Mouse (Mus musculus) midbrain, postnatal 0 days (tissue): ENCODE measurements at regions not wholly inside any gene's neighbourhood (a gene's known extent, or its start where the extent isn't known, plus 50 kb on each side); places are given as distances from the start of the nearest gene placed in this dataset.

Experiments
- ATAC-seq: fragments of 200-750 bp; cut with Nextera tagmentation; 2 replicates; pipeline ENCODE4 v1.8.0; 2017; ENCODE audit warnings: moderate number of reproducible peaks, mild to moderate bottlenecking, moderate TSS enrichment, moderate library complexity; ENCODE audit not compliant: low FRiP score
- DNase-seq: peaks from one replicate; pipeline ENCODE4 v3.0.0-alpha.2; 2015; ENCODE audit warnings: low spot score
- H3K27ac ChIP-seq: fragments of 300-500 bp; sonication (generic); 2 replicates; pipeline ENCODE4 v1.5.1; 2014; ENCODE audit warnings: low read depth, mild to moderate bottlenecking, low read length, mixed read lengths
- H3K27me3 ChIP-seq: fragments of 300-500 bp; sonication (generic); 2 replicates; pipeline ENCODE4 v1.6.1; 2014; ENCODE audit warnings: low read length, control low read depth, mixed read lengths; ENCODE audit not compliant: insufficient read depth
- H3K36me3 ChIP-seq: fragments of 300-500 bp; sonication (generic); 2 replicates; pipeline ENCODE4 v1.6.1; 2014; ENCODE audit warnings: low read length, control low read depth, mixed read lengths; ENCODE audit not compliant: insufficient read depth
- H3K4me1 ChIP-seq: fragments of 300-500 bp; sonication (generic); 2 replicates; pipeline ENCODE4 v1.6.1; 2014; ENCODE audit warnings: mild to moderate bottlenecking, control low read depth, antibody characterized with exemption, low read length, mixed read lengths; ENCODE audit not compliant: insufficient read depth
- H3K4me2 ChIP-seq: fragments of 300-500 bp; sonication (generic); 2 replicates; pipeline ENCODE4 v1.6.1; 2014; ENCODE audit warnings: low read depth, mild to moderate bottlenecking, low read length, mixed read lengths; ENCODE audit not compliant: poor library complexity, severe bottlenecking
- H3K4me3 ChIP-seq: fragments of 300-500 bp; sonication (generic); 2 replicates; pipeline ENCODE4 v1.5.1; 2014; ENCODE audit warnings: low read depth, mild to moderate bottlenecking, low read length, moderate library complexity
- H3K9ac ChIP-seq: fragments of 300-500 bp; sonication (generic); replicated peaks from 2 replicates; pipeline ENCODE4 v1.6.1; 2014; ENCODE audit warnings: mild to moderate bottlenecking, low read length, moderate library complexity, mixed read lengths; ENCODE audit not compliant: poor library complexity, severe bottlenecking
- H3K9me3 ChIP-seq: fragments of 300-500 bp; sonication (generic); 2 replicates; pipeline ENCODE4 v1.6.1; 2016; ENCODE audit warnings: low read length, control low read depth
- CTCF ChIP-seq: IDR thresholded peaks from 2 replicates; pipeline ENCODE4 v1.5.1; 2016; ENCODE audit warnings: antibody characterized with exemption, mild to moderate bottlenecking
- WGBS: fragments of 180-500 bp; shearing (Covaris S2); extraction: QIAGEN DNeasy Blood & Tissue Kit; methylation state at CpG from one replicate; pipeline ENCODE4 v1.1.7; 2014; 5-methylcytosine and 5-hydroxymethylcytosine counted together

- no peak for DNase-seq
- Histone ChIP-seq H3K27me3 (no peaks in the 10 kb centered on the region), H3K4me2 (no peak overlapping the region), H3K9ac (no peak overlapping the region), H3K4me3 (no peak overlapping the region), H3K36me3 (no peaks in the 10 kb centered on the region), H3K27ac (no peak overlapping the region), H3K9me3 (no peaks in the 10 kb centered on the region), H3K4me1 (no peaks in the 10 kb centered on the region)
- TF ChIP-seq CTCF: no peak
- no peak for ATAC-seq
- 95% methylated on average over 3 of the region's 3 CpGs for WGBS
Observed at GRCm38 (mm10) chr5:119597530-119597929, 72.9 kb upstream of the Tbx3 start.

GRCm38 (mm10) chr5:119598166-119598565 lies 72.3 kb upstream of the Tbx3 start:
- H3K9me3 ChIP-seq: no peaks in the 10 kb centered on the region
- no peaks in the 10 kb centered on the region for H3K36me3 ChIP-seq
- H3K4me3 ChIP-seq: no peak overlapping the region
- no peak overlapping the region for H3K4me2 ChIP-seq
- ATAC-seq: no peak
- no peak for TF ChIP-seq CTCF
- no peak overlapping the region for H3K27ac ChIP-seq
- no peaks in the 10 kb centered on the region for H3K4me1 ChIP-seq
- no peak for DNase-seq
- H3K27me3 ChIP-seq: no peaks in the 10 kb centered on the region
- WGBS: 85% methylated on average over 10 of the region's 10 CpGs
- H3K9ac ChIP-seq: no peak overlapping the region

GRCm38 (mm10) chr5:119601390-119601789 lies 69.1 kb upstream of the Tbx3 start:
- Histone ChIP-seq H3K4me1 (no peaks in the 10 kb centered on the region), H3K4me3 (no peak overlapping the region), H3K27ac (no peak overlapping the region), H3K4me2 (no peak overlapping the region), H3K36me3 (no peaks in the 10 kb centered on the region), H3K9ac (no peak overlapping the region), H3K9me3 (no peaks in the 10 kb centered on the region), H3K27me3 (no peaks in the 10 kb centered on the region)
- ATAC-seq (no peak), DNase-seq (no peak)
- no peak for TF ChIP-seq CTCF
- 92% methylated on average over 5 of the region's 5 CpGs for WGBS

GRCm38 (mm10) chr5:119602001-119602400 lies 68.5 kb upstream of the Tbx3 start:
- H3K27ac ChIP-seq: no peak overlapping the region
- no peak overlapping the region for H3K4me2 ChIP-seq
- TF ChIP-seq CTCF: no peak
- H3K27me3 ChIP-seq: no peaks in the 10 kb centered on the region
- H3K9me3 ChIP-seq: no peaks in the 10 kb centered on the region
- no peak overlapping the region for H3K9ac ChIP-seq
- DNase-seq (no peak), ATAC-seq (no peak)
- H3K4me1 ChIP-seq: no peaks in the 10 kb centered on the region
- H3K4me3 ChIP-seq: no peak overlapping the region
- no peaks in the 10 kb centered on the region for H3K36me3 ChIP-seq
- WGBS: 86% methylated on average over 16 of the region's 16 CpGs

- H3K9ac ChIP-seq: no peak overlapping the region
- no peak overlapping the region for H3K27ac ChIP-seq
- no peak for DNase-seq
- no peak for TF ChIP-seq CTCF
- H3K4me1 ChIP-seq: no peaks in the 10 kb centered on the region
- no peaks in the 10 kb centered on the region for H3K27me3 ChIP-seq
- no peak overlapping the region for H3K4me3 ChIP-seq
- H3K4me2 ChIP-seq: no peak overlapping the region
- H3K9me3 ChIP-seq: no peaks in the 10 kb centered on the region
- ATAC-seq: no peak
- 52% methylated on average over 7 of the region's 7 CpGs for WGBS
- H3K36me3 ChIP-seq: no peaks in the 10 kb centered on the region
Observed at GRCm38 (mm10) chr5:119605444-119605843, 65.0 kb upstream of the Tbx3 start.

- H3K4me3 ChIP-seq: no peak overlapping the region
- no peak overlapping the region for H3K9ac ChIP-seq
- ATAC-seq: no peak
- H3K4me2 ChIP-seq: no peak overlapping the region
- no peaks in the 10 kb centered on the region; the same call in 1 of the 2 replicates for H3K27me3 ChIP-seq
- H3K4me1 ChIP-seq: no peaks in the 10 kb centered on the region
- 21% methylated on average over 6 of the region's 6 CpGs for WGBS
- DNase-seq: peak; percentile 27
- H3K9me3 ChIP-seq: no peaks in the 10 kb centered on the region
- H3K36me3 ChIP-seq: no peaks in the 10 kb centered on the region
- no peak overlapping the region for H3K27ac ChIP-seq
- no peak for TF ChIP-seq CTCF
Observed at GRCm38 (mm10) chr5:119613413-119613812, 57.1 kb upstream of the Tbx3 start.
